Mouse (Mus musculus): ENCODE data around the gene Stx17.

The Stx17 gene

GRCm38 (mm10) chr4:48155864-48156263 is 31.1 kb downstream of the Stx17 start:
- in situ Hi-C loops (cut with MboI; ENCODE audit: unreplicated experiment in 2 of 2): no loop called here

GRCm38 (mm10) chr4:48160386-48160785 is 35.7 kb downstream of the Stx17 start:
- in situ Hi-C loops (cut with MboI; ENCODE audit: unreplicated experiment in 2 of 2): no loop called here

GRCm38 (mm10) chr4:48163851-48164250 is 39.1 kb downstream of the Stx17 start:
- in situ Hi-C loops (cut with MboI; ENCODE audit: unreplicated experiment in 2 of 2): no loop called here

- in situ Hi-C loops (cut with MboI; ENCODE audit: unreplicated experiment in 2 of 2): loop anchor here in 1 of 2 experiments (25.0 kb wide), 1 partner anchor 438 kb away; no protein-coding TSS in a partner anchor
These were observed 51.0 kb downstream of the Stx17 start for GRCm38 (mm10) chr4:48175666-48176065.

GRCm38 (mm10) chr4:48180922-48181321 is 56.2 kb downstream of the Stx17 start:
- in situ Hi-C loops (cut with MboI; ENCODE audit: unreplicated experiment in 2 of 2): loop anchor here in 1 of 2 experiments (25.0 kb wide), 1 partner anchor 444 kb away; no protein-coding TSS in a partner anchor

- in situ Hi-C loops (cut with MboI; ENCODE audit: unreplicated experiment in 2 of 2): loop anchor here in 1 of 2 experiments (25.0 kb wide), 1 partner anchor 444 kb away; no protein-coding TSS in a partner anchor
These were observed 56.7 kb downstream of the Stx17 start for GRCm38 (mm10) chr4:48181366-48181765.

GRCm38 (mm10) chr4:48182115-48182806 is 57.5 kb downstream of the Stx17 start:
- in situ Hi-C loops (cut with MboI; ENCODE audit: unreplicated experiment in 2 of 2): loop anchor here in 1 of 2 experiments (25.0 kb wide), 1 partner anchor 445 kb away; no protein-coding TSS in a partner anchor

- in situ Hi-C loops (cut with MboI; ENCODE audit: unreplicated experiment in 2 of 2): loop anchor here (5.0 to 25.0 kb wide), 5 partner anchors 91 to 461 kb away; no protein-coding TSS in a partner anchor
These were observed 73.2 kb downstream of the Stx17 start for GRCm38 (mm10) chr4:48197925-48198324.

GRCm38 (mm10) chr4:48198447-48198846 is 73.7 kb downstream of the Stx17 start:
- in situ Hi-C loops (cut with MboI; ENCODE audit: unreplicated experiment in 2 of 2): loop anchor here (5.0 to 25.0 kb wide), 5 partner anchors 91 to 461 kb away; no protein-coding TSS in a partner anchor

- in situ Hi-C loops (cut with MboI; ENCODE audit: unreplicated experiment in 2 of 2): no loop called here
These were observed 78.8 kb downstream of the Stx17 start for GRCm38 (mm10) chr4:48203564-48203963.

GRCm38 (mm10) chr4:48225173-48225572 is 100.5 kb downstream of the Stx17 start:
- in situ Hi-C loops (cut with MboI; ENCODE audit: unreplicated experiment in 2 of 2): no loop called here

- in situ Hi-C loops (cut with MboI; ENCODE audit: unreplicated experiment in 2 of 2): no loop called here
These were observed 100.9 kb downstream of the Stx17 start for GRCm38 (mm10) chr4:48225604-48226003.

GRCm38 (mm10) chr4:48226800-48227199 is 102.1 kb downstream of the Stx17 start:
- in situ Hi-C loops (cut with MboI; ENCODE audit: unreplicated experiment in 2 of 2): no loop called here

All from v-Abl transformed pro-B cells (cell line).